Mouse (Mus musculus) liver, embryonic 11.5 days (tissue): ENCODE data around the gene Ubr7. TPM values are rescaled to one million over a fixed set of nuclear protein-coding genes. Genes with fewer than 3 reads are reported as not detected.

ENCODE experiments used
- ATAC-seq: fragments of 200-750 bp; cut with Nextera tagmentation; replicated peaks from 2 replicates; pipeline ENCODE4 v1.8.0; 2017; ENCODE audit warnings: moderate number of reproducible peaks, mild to moderate bottlenecking, moderate TSS enrichment, moderate library complexity; ENCODE audit not compliant: low FRiP score
- DNase-seq: peaks from one replicate; pipeline ENCODE4 v3.0.0-alpha.2; 2017; ENCODE audit warnings: low spot score
- H3K27ac ChIP-seq: fragments of 300-500 bp; sonication (generic); 2 replicates; pipeline ENCODE4 v1.5.1; 2014; ENCODE audit warnings: mild to moderate bottlenecking, low read depth, low read length, control low read depth
- H3K27me3 ChIP-seq: fragments of 300-500 bp; sonication (generic); replicated peaks from 2 replicates; pipeline ENCODE4 v1.6.1; 2014; ENCODE audit warnings: low read length, mixed read lengths; ENCODE audit not compliant: control insufficient read depth, insufficient read depth
- H3K36me3 ChIP-seq: fragments of 300-500 bp; sonication (generic); 2 replicates; pipeline ENCODE4 v1.6.1; 2014; ENCODE audit warnings: mild to moderate bottlenecking, low read length, moderate library complexity, mixed read lengths; ENCODE audit not compliant: control insufficient read depth, insufficient read depth
- H3K4me1 ChIP-seq: fragments of 300-500 bp; sonication (generic); replicated peaks from 2 replicates; pipeline ENCODE4 v1.6.1; 2014; ENCODE audit warnings: low read length, mixed read lengths; ENCODE audit not compliant: control insufficient read depth, insufficient read depth
- H3K4me2 ChIP-seq: fragments of 300-500 bp; sonication (generic); 2 replicates; pipeline ENCODE4 v1.6.1; 2014; ENCODE audit warnings: mild to moderate bottlenecking, control low read depth, moderate library complexity
- H3K4me3 ChIP-seq: fragments of 300-500 bp; sonication (generic); 2 replicates; pipeline ENCODE4 v1.5.1; 2014; ENCODE audit warnings: low read depth, low read length, control low read depth
- H3K9ac ChIP-seq: fragments of 300-500 bp; sonication (generic); 2 replicates; pipeline ENCODE4 v1.6.1; 2014; ENCODE audit warnings: low read depth, low read length, control low read depth
- H3K9me3 ChIP-seq: fragments of 300-500 bp; sonication (generic); 2 replicates; pipeline ENCODE4 v1.6.1; 2016; ENCODE audit warnings: low read length, inconsistent platforms, mixed read lengths; ENCODE audit not compliant: control insufficient read depth
- WGBS: fragments of 180-500 bp; shearing (Covaris S2); extraction: QIAGEN DNeasy Blood & Tissue Kit; methylation state at CpG from one replicate; pipeline ENCODE4 v1.1.7; 2014; 5-methylcytosine and 5-hydroxymethylcytosine counted together
- polyA plus RNA-seq: library from polyadenylated mRNA; unstranded; fragments of >200 nt; fragmentation: Nextera tagmentation; extraction: Ambion mirVana; gene quantifications from 2 replicates; pipeline ENCODE4 v1.2.1, GENCODE M21; 2014

The Ubr7 gene
- polyA plus RNA-seq: 53.3 and 57.2 TPM in 2 replicates

DNA sequence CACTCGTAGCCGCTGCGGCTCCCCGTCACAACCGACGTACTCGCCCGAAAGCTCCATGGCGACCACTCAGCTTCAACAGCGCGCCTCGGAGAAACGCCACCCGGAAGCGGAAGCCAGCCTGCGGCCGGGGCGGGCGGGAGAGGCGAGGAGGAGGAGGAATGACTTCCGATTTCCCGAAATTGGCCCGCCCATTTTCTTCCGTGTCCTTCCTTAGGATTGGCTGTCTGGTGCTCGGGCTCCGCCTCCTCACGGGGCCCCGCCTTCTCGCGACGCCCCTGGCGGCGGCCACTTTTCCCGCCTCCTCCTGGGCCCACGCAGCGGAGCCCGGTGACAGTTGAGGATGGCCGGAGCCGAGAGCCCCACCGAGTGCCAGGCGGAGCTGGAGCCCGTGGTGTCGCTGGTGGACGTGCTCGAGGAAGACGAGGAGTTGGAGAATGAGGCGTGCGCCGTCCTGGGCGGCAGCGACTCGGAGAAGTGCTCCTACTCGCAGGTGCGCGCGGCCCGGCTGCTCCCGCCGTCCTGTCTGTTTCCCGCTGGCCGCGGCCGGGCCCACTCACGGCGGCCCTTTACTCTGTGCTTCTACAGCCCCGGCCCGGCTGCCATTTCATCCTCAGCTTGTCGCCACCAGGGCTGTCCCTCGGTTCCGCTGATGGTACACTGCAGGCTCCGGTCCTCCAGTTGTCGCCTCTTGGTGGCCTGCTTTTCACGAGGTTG lies at the start of gene Ubr7, which contains the start of the genes Gm28051 and Gon7:
TSS of gene Ubr7 (plus strand) at position 279 of the 714 bp plus-strand sequence.
TSS of gene Gm28051 (minus strand) at position 77 of the 714 bp plus-strand sequence.
TSS of gene Gon7 (minus strand) at position 115 of the 714 bp plus-strand sequence.
- Histone ChIP-seq H3K9me3 (no peaks in the 10 kb centered on the region), H3K4me3 (peak within 1 kb of the TSS; percentile 84), H3K36me3 (no peaks in the 10 kb centered on the region; the same call in 1 of the 2 replicates), H3K27me3 (no peaks in the 10 kb centered on the region), H3K27ac (peak within 1 kb of the TSS; percentile 79), H3K4me1 (peaks cover 2% of the 10 kb centered on the region; the same call in 1 of the 2 replicates), H3K9ac (peak within 1 kb of the TSS; percentile 88), H3K4me2 (peak within 1 kb of the TSS; percentile 82)
- DNase-seq (peak; percentile 98), ATAC-seq (peak; percentile 91)
- under 1% methylated on average over 73 of the region's 73 CpGs for WGBS

DNA sequence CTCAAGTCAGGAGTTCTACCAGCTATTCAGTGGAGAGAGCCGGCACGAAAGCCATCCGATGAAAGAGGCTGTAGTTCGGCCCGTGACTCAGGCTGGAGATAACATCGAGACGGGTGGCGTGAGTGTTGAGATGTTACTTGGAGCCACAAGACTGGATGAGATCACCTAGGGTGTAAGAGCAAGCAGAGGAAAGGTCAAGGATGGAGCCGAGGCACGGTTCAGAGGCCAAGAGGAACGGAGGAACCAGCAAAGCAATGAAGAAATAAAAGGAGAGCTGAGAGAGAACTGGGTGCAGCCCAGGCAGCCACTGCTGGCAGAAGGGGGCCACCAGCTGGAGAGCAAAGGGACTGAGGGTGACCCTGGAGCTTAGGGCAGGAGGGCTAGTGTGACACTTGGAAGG lies 49.5 kb upstream of the Ubr7 start:
- Histone ChIP-seq H3K36me3 (no peaks in the 10 kb centered on the region), H3K27ac (no peak overlapping the region), H3K9me3 (no peaks in the 10 kb centered on the region), H3K4me3 (no peak overlapping the region), H3K9ac (no peak overlapping the region), H3K27me3 (no peaks in the 10 kb centered on the region), H3K4me1 (peaks cover 14% of the 10 kb centered on the region), H3K4me2 (no peak overlapping the region)
- WGBS: 75% methylated on average over 11 of the region's 11 CpGs
- ATAC-seq (no peak), DNase-seq (no peak)

DNA sequence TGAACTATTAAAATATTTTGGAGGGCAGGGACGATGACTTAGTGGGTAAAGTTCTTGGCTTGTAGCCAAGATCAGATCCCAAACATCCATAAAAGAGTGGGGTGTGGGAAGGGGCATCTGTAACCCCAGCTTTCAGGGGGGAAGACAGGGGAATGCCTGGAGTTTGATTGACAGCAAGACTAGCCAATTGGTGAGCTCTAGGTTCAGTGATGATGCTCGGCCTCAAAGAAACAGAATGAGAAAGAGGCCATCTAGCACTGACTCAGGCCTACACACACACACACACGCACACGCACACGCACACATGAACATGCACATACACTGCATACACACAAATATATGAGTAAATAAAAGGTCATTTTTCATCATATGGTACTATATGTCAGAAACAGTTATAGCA lies 47.9 kb upstream of the Ubr7 start:
- ATAC-seq (no peak), DNase-seq (no peak)
- Histone ChIP-seq H3K4me3 (no peak overlapping the region), H3K27me3 (no peaks in the 10 kb centered on the region), H3K9ac (no peak overlapping the region), H3K27ac (no peak overlapping the region), H3K9me3 (no peaks in the 10 kb centered on the region), H3K4me1 (peaks cover 6% of the 10 kb centered on the region), H3K4me2 (no peak overlapping the region), H3K36me3 (no peaks in the 10 kb centered on the region)
- 86% methylated on average over 5 of the region's 5 CpGs for WGBS

DNA sequence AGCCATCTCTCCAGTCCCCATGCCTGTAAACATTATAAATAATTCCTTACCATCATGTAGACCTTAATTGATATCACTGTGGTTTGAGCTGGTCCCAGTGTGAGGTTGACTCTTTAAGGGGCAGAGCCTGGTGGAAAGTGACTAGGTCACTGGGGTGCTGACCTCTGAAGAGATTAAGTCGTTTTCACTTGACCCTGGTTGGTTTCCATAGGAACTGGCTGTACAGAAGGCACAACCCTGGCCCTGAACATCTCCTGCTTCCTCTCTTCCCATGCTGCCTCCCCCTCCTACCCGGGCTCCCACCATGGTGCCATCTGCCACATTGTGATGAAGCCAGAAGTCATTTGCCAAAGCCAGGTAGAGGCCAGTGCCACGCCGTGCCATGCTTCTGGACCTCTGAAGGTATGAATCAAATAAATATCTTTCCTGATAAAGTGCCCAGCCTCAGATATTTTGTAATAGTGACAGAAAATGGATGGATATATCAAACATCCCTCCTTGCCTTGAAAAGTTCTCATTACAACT lies 46.9 kb upstream of the Ubr7 start:
- H3K36me3 ChIP-seq: no peaks in the 10 kb centered on the region
- no peaks in the 10 kb centered on the region for H3K4me1 ChIP-seq
- H3K4me3 ChIP-seq: no peak overlapping the region
- H3K27me3 ChIP-seq: no peaks in the 10 kb centered on the region
- 65% methylated on average over 4 of the region's 4 CpGs for WGBS
- H3K9me3 ChIP-seq: no peaks in the 10 kb centered on the region
- H3K9ac ChIP-seq: no peak overlapping the region
- H3K27ac ChIP-seq: no peak overlapping the region
- no peak for DNase-seq
- no peak overlapping the region for H3K4me2 ChIP-seq
- no peak for ATAC-seq

DNA sequence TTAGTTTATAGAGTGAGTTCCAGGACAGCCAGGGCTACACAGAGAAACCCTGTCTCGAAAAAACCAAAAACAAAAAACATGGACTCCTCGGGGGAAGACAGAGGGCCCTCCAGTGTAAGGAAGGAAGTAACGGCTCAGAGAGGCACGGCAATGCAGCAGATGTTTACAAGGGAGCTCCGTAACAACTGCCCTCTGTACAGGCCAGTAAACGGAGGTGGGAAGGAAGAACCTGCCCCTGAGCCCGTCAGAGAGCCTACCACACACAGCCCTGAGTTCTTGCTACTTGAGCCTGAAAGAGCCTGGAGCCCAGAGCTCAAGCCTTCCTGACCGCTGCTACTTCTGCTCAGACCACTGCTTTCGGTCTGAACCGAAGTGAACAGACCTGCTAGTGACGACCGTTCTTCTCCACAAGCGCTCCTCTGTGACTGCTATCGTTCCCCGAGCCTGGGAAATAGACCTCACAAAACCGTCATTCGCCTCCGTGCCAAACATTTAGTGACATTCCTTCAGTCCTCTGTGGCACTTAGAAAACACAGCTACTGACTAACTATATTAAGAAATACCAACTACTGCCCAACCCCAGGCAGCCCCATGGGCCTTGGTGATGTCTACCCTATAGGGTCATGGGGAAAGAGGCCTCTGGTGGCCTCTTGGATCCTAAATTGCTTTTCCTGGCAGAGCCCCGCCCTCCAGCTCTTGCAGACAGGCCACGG lies 44.5 kb upstream of the Ubr7 start:
- 61% methylated on average over 20 of the region's 20 CpGs for WGBS
- Histone ChIP-seq H3K4me2 (no peak overlapping the region), H3K27ac (0 out of 2 replicates have a peak overlapping the region, but pooled peaks have one; percentile 7), H3K4me1 (no peaks in the 10 kb centered on the region), H3K27me3 (no peaks in the 10 kb centered on the region), H3K9me3 (no peaks in the 10 kb centered on the region), H3K9ac (no peak overlapping the region), H3K36me3 (no peaks in the 10 kb centered on the region), H3K4me3 (no peak overlapping the region)
- ATAC-seq (no peak), DNase-seq (no peak)

DNA sequence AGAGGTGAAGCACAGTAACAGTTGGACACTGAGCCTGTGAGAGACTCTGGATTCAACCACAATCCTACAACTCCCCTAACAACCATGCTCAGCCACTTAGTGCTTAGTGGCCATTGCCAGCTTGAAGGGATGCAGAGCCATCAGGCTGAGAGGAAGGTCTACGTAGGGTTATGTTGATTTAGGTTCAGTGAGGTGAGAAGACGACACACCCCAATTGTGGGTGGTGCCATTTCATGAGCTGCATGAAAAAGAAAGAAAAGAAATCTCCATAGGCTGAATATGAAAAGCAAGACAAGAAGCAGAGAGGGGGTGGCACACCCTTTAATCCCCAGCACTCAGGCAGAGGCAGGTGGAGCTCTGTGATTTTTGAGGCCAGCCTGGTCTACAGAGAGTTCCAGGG lies 43.7 kb upstream of the Ubr7 start:
- no peak for DNase-seq
- Histone ChIP-seq H3K4me2 (no peak overlapping the region), H3K9ac (no peak overlapping the region), H3K4me1 (no peaks in the 10 kb centered on the region), H3K27ac (no peak overlapping the region), H3K36me3 (no peaks in the 10 kb centered on the region), H3K9me3 (no peaks in the 10 kb centered on the region), H3K4me3 (no peak overlapping the region), H3K27me3 (no peaks in the 10 kb centered on the region)
- ATAC-seq: no peak
- WGBS: 76% methylated on average over 2 of the region's 2 CpGs

DNA sequence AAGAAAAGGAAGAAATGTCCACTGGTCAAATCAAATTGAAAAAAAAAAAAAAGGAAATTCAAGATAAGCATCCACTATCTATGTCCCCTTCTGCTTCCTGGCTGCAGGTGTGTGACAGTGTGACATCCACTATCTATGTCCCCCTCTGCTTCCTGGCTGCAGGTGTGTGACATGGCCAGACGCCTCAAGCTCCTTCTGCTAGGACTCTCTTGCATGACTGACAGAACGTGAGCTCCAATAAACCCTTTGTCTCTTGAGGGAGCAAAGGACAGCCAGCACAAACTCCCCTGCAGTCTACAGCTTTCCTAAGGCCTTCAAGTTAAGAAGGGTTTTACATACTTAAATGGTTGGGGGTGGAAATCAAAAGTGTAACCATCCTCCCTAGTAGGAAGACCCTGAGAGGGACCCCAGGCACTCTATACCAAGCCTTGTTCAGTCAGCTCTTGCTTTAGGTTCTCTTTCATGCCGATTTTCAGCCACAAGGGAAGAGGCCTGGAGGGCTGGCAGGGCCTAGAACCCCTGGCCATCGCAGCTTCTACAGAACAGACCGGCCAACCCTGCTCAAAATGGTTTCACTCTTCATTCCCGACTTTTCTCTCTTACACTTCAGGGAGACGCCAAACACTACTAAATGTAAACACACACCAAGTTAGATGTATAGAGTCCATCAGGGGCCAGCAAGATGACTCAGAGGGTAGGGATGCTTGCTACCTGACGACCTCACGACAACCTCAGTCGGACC lies 42.9 kb upstream of the Ubr7 start:
- DNase-seq: no peak
- no peak for ATAC-seq
- Histone ChIP-seq H3K4me1 (no peaks in the 10 kb centered on the region), H3K27ac (no peak overlapping the region), H3K9ac (no peak overlapping the region), H3K27me3 (no peaks in the 10 kb centered on the region), H3K36me3 (no peaks in the 10 kb centered on the region), H3K4me2 (no peak overlapping the region), H3K4me3 (no peak overlapping the region), H3K9me3 (no peaks in the 10 kb centered on the region)
- 80% methylated on average over 10 of the region's 10 CpGs for WGBS

DNA sequence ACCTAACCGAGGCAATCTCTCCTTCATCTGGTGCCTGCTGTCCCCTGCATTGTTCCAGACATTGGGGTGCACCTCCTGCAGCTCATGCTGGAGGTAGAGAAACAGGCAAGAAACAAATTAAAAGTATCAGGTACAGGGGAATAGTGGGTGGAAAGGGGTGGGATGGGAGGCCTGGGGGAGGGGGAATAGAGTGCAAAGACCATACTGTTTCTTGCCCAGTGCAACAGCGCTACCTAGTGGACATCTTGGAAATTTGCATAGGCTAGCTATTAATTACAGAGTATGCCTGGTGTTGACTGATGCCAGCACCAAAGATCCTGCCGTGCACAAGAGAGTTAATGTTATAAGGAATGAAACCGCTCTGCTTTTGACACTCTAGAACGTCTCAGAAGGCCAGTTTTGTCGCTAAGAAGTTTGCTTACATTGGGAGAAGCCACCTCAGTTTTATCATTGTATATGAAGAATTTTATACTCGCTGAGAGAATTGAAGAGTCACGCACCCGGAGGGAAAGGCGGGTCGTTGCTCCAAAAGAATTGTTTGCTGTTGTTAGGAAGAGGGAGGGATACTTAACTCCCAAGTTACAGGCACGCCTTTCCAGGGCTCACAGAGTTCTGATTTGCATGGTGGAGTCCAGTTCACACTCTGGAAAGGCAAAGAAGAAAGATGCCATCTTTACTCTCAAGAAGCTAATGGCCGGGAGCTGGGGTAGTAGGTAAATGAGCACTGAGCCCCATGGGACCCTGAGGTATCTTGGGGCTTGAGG lies 38.0 kb upstream of the Ubr7 start:
- DNase-seq (no peak), ATAC-seq (peak; percentile 69; the same call in 1 of the 2 replicates)
- WGBS: 34% methylated on average over 13 of the region's 13 CpGs

More for the DNA sequence above, 38.0 kb upstream of the Ubr7 start:
- no peak overlapping the region for H3K4me3 ChIP-seq
- no peak overlapping the region for H3K27ac ChIP-seq
- H3K27me3 ChIP-seq: no peaks in the 10 kb centered on the region
- no peak overlapping the region for H3K9ac ChIP-seq
- H3K4me1 ChIP-seq: no peaks in the 10 kb centered on the region
- H3K9me3 ChIP-seq: no peaks in the 10 kb centered on the region
- H3K36me3 ChIP-seq: no peaks in the 10 kb centered on the region
- no peak overlapping the region for H3K4me2 ChIP-seq
